Mouse (Mus musculus) megakaryocyte, embryonic 14.5 days (primary cell): ENCODE measurements at regions not wholly inside any gene's neighbourhood (a gene's known extent, or its start where the extent isn't known, plus 50 kb on each side); places are given as distances from the start of the nearest gene placed in this dataset.

Experiments
- FLI1 ChIP-seq: IDR thresholded peaks from 2 replicates; pipeline ENCODE4 v1.6.1; 2012; ENCODE audit warnings: low read length, inconsistent platforms, mixed read lengths
- GATA1 ChIP-seq: IDR thresholded peaks from 3 replicates; pipeline ENCODE4 v1.6.1; 2012; ENCODE audit warnings: mixed read lengths, low read length, inconsistent platforms, borderline replicate concordance

DNA sequence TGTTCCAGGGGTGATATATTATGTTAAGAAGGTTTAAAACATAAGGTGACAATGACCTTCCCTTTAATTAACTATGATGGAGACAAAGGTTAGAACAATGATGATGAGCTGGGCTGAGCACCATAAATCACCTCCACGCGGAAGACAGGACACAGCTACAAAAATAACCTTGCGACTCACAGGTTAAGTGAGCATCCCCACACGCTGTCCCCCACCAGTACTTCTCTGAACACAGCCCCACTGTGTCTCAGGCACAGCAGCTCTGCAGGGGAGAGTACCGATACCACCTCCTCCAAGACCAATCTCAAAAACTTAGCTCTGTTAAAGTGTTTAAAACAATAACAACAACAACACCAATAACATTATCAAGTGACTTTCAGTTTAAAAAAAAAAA lies 307.7 kb upstream of the Adamts16 start:
- TF ChIP-seq GATA1 (no peak), FLI1 (no peak)
